Mouse (Mus musculus) gastrocnemius, postnatal 25 days (tissue): ENCODE results near the gene Zbtb40. TPM values are rescaled to one million over a fixed set of nuclear protein-coding genes. Genes with fewer than 3 reads are reported as not detected.

ENCODE experiments used
- DNase-seq: peaks from one replicate; pipeline ENCODE4 v3.0.0; 2022
- total RNA-seq, 2 experiments: library from RNA; stranded (reverse); gene quantifications; 1 replicate in 1 of 2; 2 replicates in 1 of 2; pipeline ENCODE4 v1.2.3; 2021

The Zbtb40 gene
- total RNA-seq, 2 experiments from 2014 or later: 6.5 to 7.6 TPM

DNA sequence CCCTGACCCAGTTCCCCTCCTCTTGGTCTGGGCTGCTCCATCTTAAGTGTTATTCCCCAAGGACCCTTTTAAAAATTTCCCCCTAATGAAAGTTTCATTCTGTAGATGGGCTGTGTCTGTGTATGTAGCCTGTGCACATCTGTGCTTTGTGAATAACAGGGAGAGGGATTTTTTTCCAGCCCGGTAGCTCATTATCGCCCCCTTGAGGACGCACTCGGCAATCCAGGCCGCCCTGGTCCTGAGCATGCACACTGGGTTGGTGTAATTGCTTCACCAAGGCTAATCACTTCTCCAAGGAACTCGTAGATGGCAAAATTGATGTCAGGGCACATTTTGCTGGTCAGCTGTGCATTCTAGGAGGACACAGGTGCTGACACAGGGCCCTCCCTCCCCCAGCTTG lies 77.7 kb downstream of the Zbtb40 start:
- DNase-seq: no peak

DNA sequence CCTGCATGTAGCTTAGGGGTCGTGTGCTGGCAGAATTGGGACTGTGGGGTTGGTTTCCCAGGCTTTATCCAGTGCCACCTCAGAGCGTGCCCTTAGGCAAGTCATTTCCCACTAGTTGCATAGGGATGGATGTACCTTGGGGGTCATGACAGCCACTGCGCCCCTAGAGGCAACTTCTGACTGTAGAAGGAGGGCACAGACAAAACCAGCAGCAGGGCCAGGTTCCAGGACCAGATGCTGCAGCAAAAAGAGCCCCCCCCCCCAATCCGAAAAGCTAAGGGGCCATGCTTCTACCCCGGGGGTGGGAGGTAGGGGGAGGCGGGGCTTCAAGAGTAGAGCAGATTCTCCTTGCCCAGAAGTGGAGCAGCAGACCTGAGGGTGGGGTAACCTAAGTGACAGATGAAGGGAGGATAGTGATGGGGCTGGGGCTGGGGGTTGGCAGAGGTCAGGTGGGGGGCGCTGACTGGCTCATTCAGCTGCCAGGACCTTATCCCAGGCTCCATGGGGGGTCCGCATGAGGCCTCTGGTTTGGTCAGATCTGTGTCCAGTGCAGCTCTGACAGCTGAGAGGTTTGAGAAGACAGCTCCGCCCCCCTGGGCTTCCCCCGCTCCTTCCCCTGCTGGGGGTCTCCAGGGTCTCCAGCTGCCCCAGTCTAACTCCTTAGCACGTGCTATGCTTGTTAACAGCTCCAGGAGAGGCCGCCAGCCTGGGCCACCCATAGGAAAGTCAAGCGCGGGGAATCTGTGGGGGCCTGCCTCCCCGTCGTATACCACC lies 78.9 kb downstream of the Zbtb40 start:
- DNase-seq: no peak

DNA sequence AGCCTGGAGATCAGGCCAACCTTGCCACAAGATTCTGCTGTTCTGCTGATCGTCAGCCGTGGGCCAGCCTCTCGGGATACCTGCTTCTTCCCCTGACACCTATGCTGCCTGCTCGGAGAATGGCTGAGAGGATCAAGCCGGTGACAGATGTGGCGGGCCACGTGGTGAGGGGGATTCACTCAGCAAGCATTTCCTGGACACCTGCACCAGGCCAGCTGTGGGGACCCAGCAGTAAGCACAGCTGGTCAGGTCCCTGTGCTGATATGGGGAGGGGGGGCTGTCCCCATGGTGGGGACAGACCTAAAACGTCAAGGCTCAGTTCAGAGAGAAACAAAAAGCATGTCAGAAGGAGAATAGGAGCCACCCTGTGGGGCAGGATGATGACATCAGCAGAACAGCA lies 79.5 kb downstream of the Zbtb40 start:
- DNase-seq: no peak

DNA sequence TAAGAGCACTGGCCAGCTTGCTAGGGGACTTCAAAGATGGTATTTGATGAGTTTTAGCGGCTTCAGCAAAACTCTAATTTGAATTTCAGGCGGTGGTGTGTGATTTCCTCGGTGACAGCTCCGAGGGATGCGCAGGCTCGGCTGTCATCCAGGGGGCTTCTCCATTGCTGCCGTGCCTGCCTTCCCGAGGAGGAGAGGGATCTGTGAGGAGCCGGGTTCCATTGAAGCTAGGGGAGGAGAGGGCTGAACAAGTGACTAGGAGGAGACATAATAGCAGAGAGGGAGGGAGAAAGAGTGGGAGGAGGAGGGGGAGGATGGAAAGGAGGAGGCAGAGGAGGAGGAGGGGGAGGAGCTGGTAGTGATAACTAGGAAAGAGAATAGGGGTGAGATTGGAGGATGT lies 81.1 kb downstream of the Zbtb40 start:
- no peak for DNase-seq

DNA sequence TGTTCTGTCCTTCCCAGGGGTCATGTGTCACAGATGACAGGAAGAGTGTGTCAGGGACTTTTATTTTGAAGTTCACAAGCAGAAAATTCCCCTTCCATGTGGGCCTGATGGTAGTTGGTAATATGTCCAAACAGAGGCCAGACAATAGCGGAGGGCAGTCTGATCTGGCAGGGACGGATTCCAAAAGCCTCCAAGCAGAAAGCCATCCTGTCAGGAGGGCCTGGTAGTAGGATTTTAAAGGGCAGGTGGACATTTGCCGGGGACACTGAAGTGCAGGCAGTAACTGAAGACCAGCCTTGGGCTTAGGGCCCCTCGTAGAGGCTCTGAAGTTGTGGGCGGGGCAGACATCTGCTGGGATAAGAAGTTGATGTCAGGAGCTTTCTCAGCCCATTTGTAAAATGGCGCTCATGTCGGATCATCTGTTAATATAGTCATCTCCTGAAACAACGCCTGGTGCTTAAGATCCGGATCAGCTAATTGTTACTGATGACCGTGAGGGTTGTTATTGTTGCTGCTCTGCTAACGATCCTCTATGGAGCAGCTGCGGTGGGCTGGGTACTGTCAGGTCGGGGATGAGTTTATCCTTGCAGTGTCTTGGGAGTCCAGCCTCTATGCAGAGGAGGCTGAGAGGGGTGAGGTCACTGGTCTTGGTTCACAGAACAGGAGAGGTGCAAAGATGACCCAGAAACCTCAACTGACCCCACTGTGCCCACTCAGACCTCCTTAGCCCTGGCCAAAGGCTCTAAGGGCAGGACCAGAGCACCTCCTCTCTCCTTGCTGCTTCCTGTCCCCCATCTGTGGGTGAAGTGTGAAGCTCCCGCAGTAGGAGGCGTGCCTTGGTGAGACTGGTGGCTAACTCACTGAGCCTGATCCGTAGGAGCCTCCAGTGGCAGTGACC lies 81.9 kb downstream of the Zbtb40 start:
- DNase-seq: no peak

DNA sequence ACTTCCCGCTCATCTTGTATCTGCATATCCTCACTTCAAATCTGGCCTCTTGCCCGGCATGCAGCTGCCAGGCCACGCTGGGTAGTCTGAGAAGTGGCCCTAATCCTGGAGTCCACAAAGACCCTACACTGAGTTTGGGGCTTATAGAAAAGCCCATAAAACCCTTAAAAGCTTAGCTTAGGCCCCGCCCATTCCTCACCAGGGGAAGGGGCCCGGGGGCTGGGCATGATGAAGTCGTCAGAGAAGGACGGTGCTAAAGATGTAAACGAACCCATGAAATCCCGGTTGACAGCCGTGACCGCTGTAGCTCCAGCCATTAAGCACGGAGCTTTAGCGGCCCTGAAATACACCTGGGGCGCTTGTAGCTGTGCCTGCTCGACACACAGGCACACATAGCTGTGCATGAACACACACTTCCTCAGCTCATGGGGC lies 83.6 kb downstream of the Zbtb40 start:
- no peak for DNase-seq

DNA sequence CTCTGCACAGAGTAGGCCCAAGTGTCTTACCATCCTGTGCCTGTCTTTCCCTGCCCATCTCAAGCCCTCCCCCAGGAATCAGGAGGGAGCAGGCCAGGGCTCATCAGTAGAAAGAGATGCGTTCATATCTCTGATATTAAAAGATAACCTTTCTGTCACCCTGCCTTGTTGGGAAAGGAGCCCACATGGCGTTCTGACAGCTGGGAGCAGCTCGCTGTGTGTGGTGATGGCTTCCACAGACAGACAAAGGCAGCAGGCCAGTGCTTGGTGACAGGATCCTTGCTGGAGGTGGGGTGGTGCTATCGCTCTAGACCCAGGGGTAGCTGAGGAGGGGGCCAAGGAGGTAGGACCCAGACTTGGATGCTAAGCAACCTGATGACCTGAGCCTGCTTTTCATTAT lies 86.2 kb downstream of the Zbtb40 start:
- DNase-seq: no peak

DNA sequence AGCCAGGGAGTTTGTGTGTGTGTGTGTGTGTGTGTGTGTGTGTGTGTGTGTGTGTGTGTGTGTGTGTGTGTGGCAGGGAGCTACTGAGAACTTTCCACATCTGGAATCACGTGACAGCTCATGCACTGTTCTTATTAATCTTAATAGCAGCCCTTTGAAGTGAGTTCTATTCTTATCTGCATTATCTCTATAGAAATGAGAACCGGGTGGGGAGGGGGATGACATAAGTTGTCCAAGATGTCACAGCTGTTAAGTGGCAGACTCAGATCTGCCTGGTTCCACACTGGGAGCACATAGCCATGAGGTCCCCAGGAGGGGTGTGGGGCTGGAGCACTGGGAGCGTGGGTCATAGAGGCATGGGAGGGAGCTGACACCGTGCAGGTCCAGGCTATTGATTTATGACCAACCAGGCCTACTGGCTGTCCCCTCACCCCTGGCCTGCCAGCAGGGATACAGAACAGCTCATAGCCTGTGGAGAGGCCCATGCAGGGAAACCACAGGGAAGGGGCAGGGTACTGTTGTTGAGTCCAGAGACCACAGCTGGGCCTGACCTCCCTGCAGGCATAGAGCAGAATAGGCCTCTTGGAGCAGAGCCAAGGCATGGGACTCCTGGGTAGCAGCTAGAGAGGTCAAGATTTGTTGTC lies 86.8 kb downstream of the Zbtb40 start:
- DNase-seq: no peak

DNA sequence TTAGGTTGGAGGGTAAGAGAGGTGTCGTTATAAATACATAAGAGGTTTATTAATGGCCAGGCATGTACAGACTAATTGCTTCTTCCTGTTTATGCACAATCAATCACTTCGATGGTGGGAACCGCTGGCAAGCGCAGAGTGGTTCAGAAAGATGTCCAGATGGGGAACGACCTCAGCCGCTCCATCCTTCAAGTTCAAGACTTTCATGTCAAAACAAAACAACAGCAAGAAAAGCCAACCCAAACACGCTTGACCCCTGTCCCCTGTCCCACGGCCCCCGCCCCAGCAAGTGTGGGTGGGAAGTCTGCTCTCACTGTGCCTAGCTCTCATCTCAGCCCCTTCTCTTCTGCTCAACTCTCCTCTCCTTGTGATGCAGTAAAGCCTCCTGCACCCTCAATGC lies 88.0 kb downstream of the Zbtb40 start:
- DNase-seq: no peak

DNA sequence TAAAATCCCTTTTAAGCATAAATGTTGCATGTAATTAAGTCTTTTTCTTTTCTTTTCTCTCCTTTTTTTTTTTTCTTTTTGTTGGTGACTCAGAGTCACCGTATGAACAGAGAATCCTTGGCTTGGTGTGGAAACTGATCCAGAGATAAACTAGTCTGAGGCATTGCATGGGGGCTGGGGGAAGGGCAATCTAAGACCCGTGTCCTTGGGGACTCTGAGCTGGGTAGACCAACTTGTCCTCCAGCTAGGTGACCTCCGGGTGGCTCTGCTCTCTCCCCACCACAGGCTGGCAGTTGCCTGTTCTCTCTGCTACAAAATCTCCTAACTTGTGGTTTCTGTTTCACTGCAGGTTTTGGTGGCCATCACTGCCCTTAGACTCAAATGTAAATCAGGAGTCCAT lies 88.5 kb downstream of the Zbtb40 start:
- DNase-seq: no peak

DNA sequence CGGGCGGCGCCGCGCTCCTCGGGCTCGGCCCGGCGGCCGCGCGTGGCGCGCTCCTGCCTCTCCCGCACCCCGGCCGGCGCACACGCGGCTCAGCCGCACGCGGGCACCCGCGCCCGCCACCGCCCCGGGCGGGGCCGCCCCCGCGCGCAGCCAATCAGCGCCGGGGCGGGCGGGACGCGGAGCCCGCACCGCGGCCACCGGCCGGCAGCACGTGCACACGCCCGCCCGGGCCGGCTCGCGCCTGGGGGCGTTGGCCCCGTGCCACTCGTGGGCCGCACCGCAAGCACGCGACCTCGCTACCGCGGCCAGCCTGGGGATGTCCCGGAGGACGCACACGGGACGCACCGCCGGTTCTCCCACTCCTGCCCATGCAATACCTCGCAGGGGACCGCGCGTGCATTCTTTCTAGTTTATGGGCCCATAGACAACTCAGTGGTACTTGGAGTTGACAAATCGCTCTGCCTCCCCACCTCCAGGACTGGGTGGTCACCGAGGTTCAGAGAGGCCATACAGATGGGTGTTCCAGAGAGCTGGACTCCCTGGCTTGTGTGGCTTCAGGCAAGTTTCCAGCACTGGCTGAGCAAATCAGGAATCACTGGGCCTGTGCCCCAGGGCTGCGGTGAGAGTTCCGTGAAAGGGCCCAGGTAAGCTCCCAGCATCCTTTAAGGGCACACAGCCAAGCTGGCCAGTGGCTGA lies 91.7 kb downstream of the Zbtb40 start, which contains the start of gene Epha8:
Epha8 (minus strand) TSS at position 66 of the 696 bp plus-strand sequence.
- no peak for DNase-seq

DNA sequence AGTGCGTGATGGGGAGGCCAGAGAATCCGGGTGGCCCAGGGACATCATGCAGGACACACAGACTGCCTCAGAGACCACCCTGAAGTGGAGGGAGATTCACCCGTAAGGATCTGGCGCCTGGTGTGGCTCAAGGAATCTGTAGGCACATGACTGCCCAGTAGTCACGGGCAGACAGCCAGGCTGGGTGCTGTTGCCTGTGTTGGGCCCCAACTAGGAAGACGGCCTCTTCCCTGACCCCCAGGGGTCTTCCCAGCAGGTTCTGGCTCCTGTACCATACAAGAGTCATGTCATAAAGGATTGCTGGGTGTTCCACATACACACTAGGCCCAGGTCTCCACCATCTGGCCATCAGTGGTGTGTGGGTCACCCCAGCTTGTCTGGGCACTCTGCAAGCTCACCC lies 94.0 kb downstream of the Zbtb40 start:
- no peak for DNase-seq

DNA sequence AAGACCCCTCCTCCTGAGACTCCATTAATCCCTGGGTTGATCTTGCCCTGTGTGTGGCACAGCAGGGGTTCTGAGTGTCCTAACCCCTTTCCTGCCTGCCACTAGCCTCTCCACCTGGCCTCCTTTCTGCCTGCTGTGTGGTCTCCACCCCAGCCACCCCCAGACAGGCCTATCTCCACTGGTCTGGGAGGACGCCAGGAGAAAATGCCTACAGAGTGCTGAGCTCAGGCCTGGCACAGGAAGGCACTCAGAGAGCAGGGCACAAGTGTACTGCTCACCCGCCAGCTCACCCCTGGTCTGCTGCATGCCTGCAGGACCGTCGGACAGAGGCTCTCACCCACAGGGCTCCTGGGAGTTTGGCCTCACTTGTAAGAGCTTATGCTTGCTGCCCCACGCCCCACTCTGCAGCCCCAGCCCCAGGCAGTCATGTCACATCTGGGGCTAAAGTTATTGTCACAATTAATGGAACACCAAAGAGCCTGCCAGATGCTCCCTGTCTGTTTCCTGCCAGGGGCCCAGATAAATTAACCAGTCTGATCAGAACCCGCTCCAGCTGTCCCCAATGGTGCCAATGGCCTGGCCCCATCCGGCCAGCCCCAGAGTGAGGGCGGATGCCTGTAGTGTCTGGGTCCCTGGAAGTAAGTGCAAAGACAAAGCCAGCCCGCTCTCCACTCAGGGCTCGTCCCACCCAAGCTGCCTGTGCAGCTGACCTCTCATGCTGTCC lies 99.2 kb downstream of the Zbtb40 start:
- no peak for DNase-seq

DNA sequence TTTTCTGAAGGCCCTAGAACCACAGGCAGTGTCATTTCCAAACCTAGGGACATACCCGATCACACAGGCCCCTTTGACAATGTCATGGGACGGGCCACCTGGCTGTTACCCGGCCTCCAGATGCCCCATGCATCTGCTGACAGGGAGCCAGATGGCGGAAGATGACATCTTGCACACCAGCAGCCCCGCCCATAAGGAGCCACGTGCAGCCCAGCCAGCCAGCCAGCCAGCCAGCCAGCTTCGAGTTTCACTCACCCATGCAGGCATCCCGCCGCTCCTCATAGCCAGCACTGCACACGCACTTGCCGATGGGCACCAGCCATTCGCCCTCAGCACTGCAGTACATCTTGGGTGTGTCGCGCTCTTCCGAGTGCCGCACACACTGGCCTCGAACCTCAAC lies 103.2 kb downstream of the Zbtb40 start:
- no peak for DNase-seq

DNA sequence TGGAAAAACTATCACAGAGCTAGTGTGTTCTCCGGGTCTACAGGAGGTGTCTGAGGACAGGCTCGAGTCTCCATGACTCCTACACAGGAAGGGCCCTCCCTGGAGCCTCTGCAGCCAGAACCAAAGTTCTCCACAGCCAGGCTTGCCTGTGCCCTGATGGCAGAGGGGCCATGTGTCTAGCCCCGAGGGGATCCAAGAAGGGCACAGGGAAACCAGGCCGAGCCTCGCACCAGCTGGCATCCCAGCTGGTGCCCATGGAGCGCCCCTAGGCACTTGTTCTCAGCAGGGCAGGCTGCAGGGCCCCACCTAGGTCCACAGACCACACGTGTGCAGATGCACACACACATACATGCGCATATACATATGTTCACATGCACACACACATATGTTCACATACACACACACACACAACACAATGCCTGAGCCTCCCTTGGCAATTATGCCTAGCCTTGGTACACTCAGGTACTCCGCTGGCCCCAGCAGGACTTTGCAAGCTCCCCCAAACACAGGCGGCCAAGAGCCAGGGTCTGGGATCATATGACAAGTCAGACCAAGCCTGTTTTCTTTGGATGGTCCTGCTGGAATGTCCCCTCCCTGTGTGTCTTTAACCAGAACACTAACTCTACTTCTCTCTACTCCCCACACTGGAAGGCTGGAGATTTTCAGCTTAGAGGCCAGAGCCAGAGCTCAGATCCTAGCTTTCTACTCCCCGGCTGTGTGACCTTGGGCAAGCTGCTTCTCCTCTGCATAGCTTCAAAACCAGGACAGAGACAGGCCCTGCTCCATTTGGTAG lies 103.8 kb downstream of the Zbtb40 start:
- no peak for DNase-seq

DNA sequence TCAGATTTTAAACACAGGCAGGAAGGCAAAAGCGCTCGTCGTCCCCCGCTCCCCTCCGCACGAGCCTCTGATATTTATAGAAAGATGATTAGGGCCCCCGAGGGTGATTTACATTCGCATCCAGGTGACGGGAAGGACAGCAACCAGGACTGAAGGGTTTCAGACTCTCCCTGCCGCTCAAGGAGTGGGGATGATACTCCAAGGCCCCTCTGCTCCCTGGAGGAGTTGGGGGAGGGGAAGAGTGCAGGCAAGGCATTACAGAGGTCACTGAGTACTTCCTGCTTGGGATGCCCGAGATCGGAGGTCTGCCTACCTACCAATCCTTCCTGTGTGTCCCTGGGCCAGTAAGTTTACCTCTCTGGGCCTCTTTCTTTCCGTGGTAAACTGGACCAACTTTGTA lies 105.4 kb downstream of the Zbtb40 start:
- no peak for DNase-seq

DNA sequence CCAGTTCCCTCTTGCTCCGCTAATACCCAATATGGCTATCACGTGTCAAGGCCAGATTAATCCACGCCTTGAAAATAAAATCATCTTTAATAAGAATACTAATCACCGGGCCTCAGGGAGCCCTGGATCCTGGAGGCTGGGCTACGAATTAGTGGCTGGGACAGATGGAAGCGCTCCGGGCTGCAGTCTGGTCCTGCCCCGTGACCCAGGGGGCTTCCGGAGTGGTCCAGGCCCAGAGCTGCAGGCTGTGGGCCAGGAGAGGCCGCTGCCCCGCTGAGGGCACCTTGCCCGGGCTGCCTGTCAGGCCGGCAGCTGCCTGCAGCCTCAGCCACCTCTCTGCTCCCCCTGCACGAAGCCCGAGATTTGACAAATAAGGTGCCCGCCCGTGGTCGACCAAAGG lies 105.8 kb downstream of the Zbtb40 start:
- DNase-seq: no peak

DNA sequence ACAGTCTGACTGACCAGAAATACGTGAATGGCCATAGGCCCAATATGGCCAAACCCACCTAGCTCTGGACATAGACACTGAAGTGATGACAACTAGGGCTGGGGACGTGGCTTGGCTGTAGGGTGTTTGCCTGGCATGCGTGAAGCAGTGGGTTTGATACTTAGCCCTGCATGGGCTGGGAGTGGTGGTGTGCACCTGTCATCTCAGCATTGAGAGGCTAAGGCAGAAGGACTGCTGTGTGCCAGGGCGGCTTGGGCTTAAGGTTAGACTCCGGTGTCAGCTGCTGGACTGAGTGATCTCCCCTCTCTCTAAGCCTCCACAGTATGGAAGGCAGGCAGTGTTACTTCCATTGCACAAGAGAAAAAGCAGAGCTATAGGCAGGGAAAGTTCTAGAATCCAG lies 110.7 kb downstream of the Zbtb40 start:
- DNase-seq: no peak

DNA sequence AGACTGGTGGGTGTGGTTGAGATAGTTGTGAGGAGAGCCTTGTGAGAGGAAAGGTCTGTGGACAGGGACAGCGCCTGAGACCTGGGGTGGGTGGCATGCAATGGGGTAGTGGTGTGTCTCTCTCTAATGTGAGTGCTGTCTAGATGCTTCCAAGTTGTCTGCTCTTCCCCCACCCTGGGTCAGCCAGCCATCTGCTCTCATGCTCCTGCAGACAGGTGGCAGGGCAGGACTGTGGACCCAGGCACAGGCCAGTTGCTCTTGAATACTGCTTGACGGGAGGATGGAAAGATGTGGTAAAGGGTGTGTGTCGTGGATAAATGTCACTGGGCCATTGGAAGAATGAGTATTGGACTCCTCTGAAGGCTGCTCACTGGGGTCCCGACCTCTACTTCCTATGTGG lies 111.3 kb downstream of the Zbtb40 start:
- DNase-seq: no peak

DNA sequence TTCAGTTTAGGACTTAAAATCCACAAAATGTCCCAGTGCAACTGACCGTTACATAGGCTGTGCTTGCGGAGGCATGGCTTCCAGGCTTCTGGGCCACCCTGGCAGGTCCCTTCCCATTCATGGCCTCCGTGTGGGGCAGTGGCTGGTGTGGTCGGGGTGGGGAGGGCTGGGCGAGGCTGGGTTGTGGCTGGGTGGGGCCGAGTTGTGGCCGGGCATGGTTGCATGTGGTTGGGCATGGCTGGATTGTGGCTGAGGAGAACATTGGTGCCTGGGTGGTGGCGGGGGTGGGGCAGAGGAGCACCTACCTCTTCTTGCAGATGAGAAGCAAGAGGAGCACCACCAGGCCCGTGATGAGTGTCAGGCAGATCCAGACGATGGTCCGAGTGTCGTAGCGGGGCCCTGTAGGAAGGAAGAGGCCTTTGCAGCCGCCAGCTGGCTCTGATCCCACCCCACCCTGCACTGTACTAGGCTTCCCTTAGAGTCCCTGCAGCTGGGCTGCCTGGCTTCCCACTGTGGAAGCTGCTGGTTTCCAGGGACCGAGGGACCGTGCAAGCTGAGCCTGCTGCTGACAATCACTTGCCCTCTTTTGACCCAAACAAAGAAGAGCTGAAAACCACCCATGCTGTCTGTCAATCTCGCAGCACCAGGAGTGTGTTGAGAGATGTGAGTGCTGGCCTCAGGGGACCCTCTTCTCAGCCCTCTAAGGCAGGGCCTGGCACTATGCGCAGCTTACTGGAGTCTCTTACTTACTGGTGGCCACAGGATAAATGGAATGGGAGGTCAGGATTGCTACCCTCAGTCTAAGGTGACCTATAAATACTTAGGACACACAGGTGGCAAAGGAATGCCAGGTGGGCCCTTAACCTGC lies 113.6 kb downstream of the Zbtb40 start:
- no peak for DNase-seq
